Mouse (Mus musculus) embryonic facial prominence, embryonic 15.5 days (tissue): ENCODE results near the gene Esyt3. TPM values are rescaled to one million over a fixed set of nuclear protein-coding genes. Genes with fewer than 3 reads are reported as not detected.

Experiments used
- ATAC-seq: fragments of 200-750 bp; cut with Nextera tagmentation; 2 replicates; pipeline ENCODE4 v1.8.0; 2017; ENCODE audit warnings: low read depth, moderate TSS enrichment; ENCODE audit not compliant: insufficient number of reproducible peaks, low FRiP score, low TSS enrichment
- H3K27ac ChIP-seq: fragments of 300-500 bp; sonication (generic); replicated peaks from 2 replicates; pipeline ENCODE4 v1.5.1; 2015; ENCODE audit warnings: mild to moderate bottlenecking, inconsistent platforms
- H3K27me3 ChIP-seq: fragments of 300-500 bp; sonication (generic); 2 replicates; pipeline ENCODE4 v1.6.1; 2015; ENCODE audit warnings: inconsistent platforms
- H3K36me3 ChIP-seq: fragments of 300-500 bp; sonication (generic); 2 replicates; pipeline ENCODE4 v1.6.1; 2015; ENCODE audit warnings: mild to moderate bottlenecking, inconsistent platforms
- H3K4me1 ChIP-seq: fragments of 300-500 bp; sonication (generic); 2 replicates; pipeline ENCODE4 v1.6.1; 2015; ENCODE audit warnings: inconsistent platforms
- H3K4me2 ChIP-seq: fragments of 300-500 bp; sonication (generic); replicated peaks from 2 replicates; pipeline ENCODE4 v1.6.1; 2015; ENCODE audit warnings: mild to moderate bottlenecking, inconsistent platforms
- H3K4me3 ChIP-seq: fragments of 300-500 bp; sonication (generic); replicated peaks from 2 replicates; pipeline ENCODE4 v1.5.1; 2015; ENCODE audit warnings: mild to moderate bottlenecking, inconsistent platforms
- H3K9ac ChIP-seq: fragments of 300-500 bp; sonication (generic); 2 replicates; pipeline ENCODE4 v1.6.1; 2015; ENCODE audit warnings: inconsistent platforms
- H3K9me3 ChIP-seq: fragments of 300-500 bp; sonication (generic); replicated peaks from 2 replicates; pipeline ENCODE4 v1.6.1; 2016; ENCODE audit warnings: inconsistent platforms
- WGBS: fragments of 180-500 bp; shearing (Covaris S2); methylation state at CpG from one replicate; pipeline ENCODE4 v1.1.7; 2015; 5-methylcytosine and 5-hydroxymethylcytosine counted together
- polyA plus RNA-seq: library from polyadenylated mRNA; unstranded; fragments of >200 nt; fragmentation: Nextera tagmentation; extraction: Ambion mirVana; gene quantifications from 2 replicates; pipeline ENCODE4 v1.2.1, GENCODE M21; 2015

Esyt3 gene
- polyA plus RNA-seq, 1 experiment from 2014 or later = 2.5 TPM

- H3K4me2 ChIP-seq = no peak overlapping the region
- peaks cover 28% of the 10 kb centered on the region for H3K27me3 ChIP-seq
- H3K27ac ChIP-seq = no peak overlapping the region
- no peak for ATAC-seq
- WGBS = 69% methylated on average over 6 of the region's 6 CpGs
- peaks cover 15% of the 10 kb centered on the region for H3K4me1 ChIP-seq
- no peak overlapping the region for H3K4me3 ChIP-seq
- no peaks in the 10 kb centered on the region for H3K36me3 ChIP-seq
- no peaks in the 10 kb centered on the region for H3K9me3 ChIP-seq
- no peak overlapping the region for H3K9ac ChIP-seq
Measured at GRCm38 (mm10) chr9:99353390-99353789, 5.0 kb downstream of the Esyt3 start.

GRCm38 (mm10) chr9:99352964-99353363, 5.4 kb downstream of the Esyt3 start:
- no peaks in the 10 kb centered on the region for H3K9me3 ChIP-seq
- no peak overlapping the region for H3K4me3 ChIP-seq
- H3K4me2 ChIP-seq = no peak overlapping the region
- H3K27ac ChIP-seq = no peak overlapping the region
- ATAC-seq = no peak
- peaks cover 24% of the 10 kb centered on the region for H3K27me3 ChIP-seq
- no peaks in the 10 kb centered on the region for H3K36me3 ChIP-seq
- WGBS = 60% methylated on average over 4 of the region's 4 CpGs
- no peak overlapping the region for H3K9ac ChIP-seq
- H3K4me1 ChIP-seq = peaks cover 10% of the 10 kb centered on the region

- no peak overlapping the region for H3K4me2 ChIP-seq
- H3K36me3 ChIP-seq = no peaks in the 10 kb centered on the region
- no peak overlapping the region for H3K4me3 ChIP-seq
- no peak overlapping the region for H3K27ac ChIP-seq
- 41% methylated on average over 4 of the region's 4 CpGs for WGBS
- no peaks in the 10 kb centered on the region for H3K9me3 ChIP-seq
- no peak for ATAC-seq
- H3K9ac ChIP-seq = no peak overlapping the region
- no peaks in the 10 kb centered on the region for H3K27me3 ChIP-seq
- no peaks in the 10 kb centered on the region for H3K4me1 ChIP-seq
Measured at GRCm38 (mm10) chr9:99345351-99345792, 13.0 kb downstream of the Esyt3 start.

- no peaks in the 10 kb centered on the region for H3K9me3 ChIP-seq
- H3K36me3 ChIP-seq = no peaks in the 10 kb centered on the region
- WGBS = 75% methylated on average over 3 of the region's 3 CpGs
- ATAC-seq = no peak
- H3K9ac ChIP-seq = no peak overlapping the region
- H3K27me3 ChIP-seq = no peaks in the 10 kb centered on the region
- no peak overlapping the region for H3K4me3 ChIP-seq
- H3K4me1 ChIP-seq = no peaks in the 10 kb centered on the region
- H3K4me2 ChIP-seq = no peak overlapping the region
- no peak overlapping the region for H3K27ac ChIP-seq
Measured at GRCm38 (mm10) chr9:99341600-99341999, 16.8 kb downstream of the Esyt3 start.

- no peak overlapping the region for H3K9ac ChIP-seq
- no peaks in the 10 kb centered on the region for H3K4me1 ChIP-seq
- H3K36me3 ChIP-seq = no peaks in the 10 kb centered on the region
- no peaks in the 10 kb centered on the region for H3K9me3 ChIP-seq
- no peaks in the 10 kb centered on the region for H3K27me3 ChIP-seq
- no peak overlapping the region for H3K27ac ChIP-seq
- ATAC-seq = no peak
- no peak overlapping the region for H3K4me2 ChIP-seq
- no peak overlapping the region for H3K4me3 ChIP-seq
- 77% methylated on average over 12 of the region's 12 CpGs for WGBS
Measured at GRCm38 (mm10) chr9:99340126-99340525, 18.2 kb downstream of the Esyt3 start.

- Histone ChIP-seq H3K27ac (no peak overlapping the region), H3K4me3 (no peak overlapping the region), H3K9ac (no peak overlapping the region), H3K4me2 (no peak overlapping the region), H3K27me3 (no peaks in the 10 kb centered on the region), H3K36me3 (no peaks in the 10 kb centered on the region), H3K9me3 (no peaks in the 10 kb centered on the region), H3K4me1 (no peaks in the 10 kb centered on the region)
- ATAC-seq = no peak
- WGBS = 82% methylated on average over 1 of the region's 1 CpGs
Measured at GRCm38 (mm10) chr9:99339182-99339581, 19.2 kb downstream of the Esyt3 start.

GRCm38 (mm10) chr9:99338293-99338692, 20.1 kb downstream of the Esyt3 start:
- no peak overlapping the region for H3K27ac ChIP-seq
- H3K27me3 ChIP-seq = no peaks in the 10 kb centered on the region
- no peak overlapping the region for H3K9ac ChIP-seq
- H3K9me3 ChIP-seq = no peaks in the 10 kb centered on the region
- H3K4me3 ChIP-seq = no peak overlapping the region
- H3K36me3 ChIP-seq = no peaks in the 10 kb centered on the region
- no peak for ATAC-seq
- H3K4me2 ChIP-seq = no peak overlapping the region
- H3K4me1 ChIP-seq = no peaks in the 10 kb centered on the region
- 100% methylated on average over 1 of the region's 1 CpGs for WGBS

- Histone ChIP-seq H3K36me3 (no peaks in the 10 kb centered on the region), H3K4me1 (no peaks in the 10 kb centered on the region), H3K4me2 (no peak overlapping the region), H3K4me3 (no peak overlapping the region), H3K27ac (no peak overlapping the region), H3K27me3 (no peaks in the 10 kb centered on the region), H3K9me3 (no peaks in the 10 kb centered on the region), H3K9ac (no peak overlapping the region)
- WGBS = 93% methylated on average over 4 of the region's 4 CpGs
- no peak for ATAC-seq
Measured at GRCm38 (mm10) chr9:99336538-99336937, 21.8 kb downstream of the Esyt3 start.

- 0 out of 2 replicates have a peak, but pooled peaks cover 6% of the 10 kb centered on the region for H3K4me1 ChIP-seq
- WGBS = 31% methylated on average over 4 of the region's 4 CpGs
Measured at GRCm38 (mm10) chr9:99326881-99327280, 31.5 kb downstream of the Esyt3 start.

GRCm38 (mm10) chr9:99325961-99326360, 32.4 kb downstream of the Esyt3 start:
- Histone ChIP-seq H3K4me1 (0 out of 2 replicates have a peak, but pooled peaks cover 6% of the 10 kb centered on the region), H3K36me3 (no peaks in the 10 kb centered on the region), H3K4me2 (no peak overlapping the region), H3K9me3 (no peaks in the 10 kb centered on the region), H3K4me3 (no peak overlapping the region), H3K27me3 (no peaks in the 10 kb centered on the region), H3K27ac (no peak overlapping the region), H3K9ac (no peak overlapping the region)
- ATAC-seq = no peak
- WGBS = 65% methylated on average over 4 of the region's 4 CpGs

More at GRCm38 (mm10) chr9:99326881-99327280, 31.5 kb downstream of the Esyt3 start:
- H3K27ac ChIP-seq = no peak overlapping the region
- ATAC-seq = no peak
- H3K4me3 ChIP-seq = no peak overlapping the region
- no peak overlapping the region for H3K9ac ChIP-seq
- no peaks in the 10 kb centered on the region for H3K27me3 ChIP-seq
- no peaks in the 10 kb centered on the region for H3K36me3 ChIP-seq
- H3K4me2 ChIP-seq = no peak overlapping the region
- H3K9me3 ChIP-seq = no peaks in the 10 kb centered on the region

- no peaks in the 10 kb centered on the region for H3K9me3 ChIP-seq
- H3K9ac ChIP-seq = no peak overlapping the region
- no peaks in the 10 kb centered on the region for H3K36me3 ChIP-seq
- H3K27ac ChIP-seq = no peak overlapping the region
- WGBS = 75% methylated on average over 7 of the region's 7 CpGs
- no peak overlapping the region for H3K4me3 ChIP-seq
- no peaks in the 10 kb centered on the region for H3K27me3 ChIP-seq
- H3K4me1 ChIP-seq = 0 out of 2 replicates have a peak, but pooled peaks cover 6% of the 10 kb centered on the region
- no peak overlapping the region for H3K4me2 ChIP-seq
- ATAC-seq = no peak
Measured at GRCm38 (mm10) chr9:99325208-99325929, 33.0 kb downstream of the Esyt3 start.

- Histone ChIP-seq H3K27ac (no peak overlapping the region), H3K36me3 (no peaks in the 10 kb centered on the region), H3K9me3 (no peaks in the 10 kb centered on the region), H3K27me3 (no peaks in the 10 kb centered on the region), H3K4me3 (no peak overlapping the region), H3K4me2 (no peak overlapping the region), H3K9ac (no peak overlapping the region), H3K4me1 (no peaks in the 10 kb centered on the region)
- 74% methylated on average over 8 of the region's 8 CpGs for WGBS
- no peak for ATAC-seq
Measured at GRCm38 (mm10) chr9:99320006-99320405, 38.4 kb downstream of the Esyt3 start.
